Mouse (Mus musculus) adrenal gland, adult (tissue): ENCODE data around the gene 4931428F04Rik.
A peak's percentile ranks its signal among the peaks of the same experiment; 100 is the strongest.

Experiments
- DNase-seq, 2 experiments: peaks; one replicate each; pipeline ENCODE4 v3.0.0; 2022 to 2023; ENCODE audit warnings: low spot score in 1 of 2; ENCODE audit not compliant: inconsistent age in 2 of 2

4931428F04Rik gene

DNA sequence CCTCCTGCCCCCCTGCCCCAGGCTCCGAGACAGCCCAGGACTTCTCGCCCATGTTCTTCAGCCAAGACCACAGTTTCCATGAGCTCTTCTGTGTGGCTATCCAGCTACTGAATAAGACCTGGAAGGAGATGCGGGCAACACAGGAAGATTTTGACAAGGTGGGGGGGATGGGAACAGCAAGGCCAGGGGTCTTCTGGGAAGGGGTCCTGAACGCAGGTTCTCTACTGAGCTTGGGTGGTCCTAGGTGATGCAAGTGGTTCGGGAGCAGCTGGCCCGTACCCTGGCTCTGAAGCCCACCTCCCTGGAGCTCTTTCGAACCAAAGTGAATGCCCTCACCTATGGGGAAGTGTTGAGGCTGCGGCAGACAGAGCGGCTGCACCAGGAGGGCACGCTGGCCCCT lies 18.8 kb upstream of the 4931428F04Rik start:
- DNase-seq: no peak

DNA sequence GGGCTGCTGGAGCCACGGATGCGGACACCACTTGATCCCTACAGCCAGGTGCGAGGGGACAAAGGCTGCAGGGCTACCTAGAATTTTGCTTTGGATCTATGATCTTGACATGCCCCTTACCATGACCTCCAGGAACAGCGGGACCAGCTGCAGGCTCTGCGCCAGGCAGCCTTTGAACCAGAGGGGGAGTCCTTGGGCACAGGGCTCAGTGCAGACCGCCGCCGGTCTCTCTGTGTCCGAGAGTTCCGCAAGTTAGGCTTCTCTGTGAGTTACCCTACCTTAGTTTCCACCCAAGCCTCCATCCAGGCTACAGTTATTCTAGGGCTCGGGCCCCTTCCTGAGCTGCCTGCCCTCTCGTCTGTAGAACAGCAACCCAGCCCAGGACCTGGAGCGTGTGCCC lies 18.0 kb upstream of the 4931428F04Rik start:
- no peak for DNase-seq

DNA sequence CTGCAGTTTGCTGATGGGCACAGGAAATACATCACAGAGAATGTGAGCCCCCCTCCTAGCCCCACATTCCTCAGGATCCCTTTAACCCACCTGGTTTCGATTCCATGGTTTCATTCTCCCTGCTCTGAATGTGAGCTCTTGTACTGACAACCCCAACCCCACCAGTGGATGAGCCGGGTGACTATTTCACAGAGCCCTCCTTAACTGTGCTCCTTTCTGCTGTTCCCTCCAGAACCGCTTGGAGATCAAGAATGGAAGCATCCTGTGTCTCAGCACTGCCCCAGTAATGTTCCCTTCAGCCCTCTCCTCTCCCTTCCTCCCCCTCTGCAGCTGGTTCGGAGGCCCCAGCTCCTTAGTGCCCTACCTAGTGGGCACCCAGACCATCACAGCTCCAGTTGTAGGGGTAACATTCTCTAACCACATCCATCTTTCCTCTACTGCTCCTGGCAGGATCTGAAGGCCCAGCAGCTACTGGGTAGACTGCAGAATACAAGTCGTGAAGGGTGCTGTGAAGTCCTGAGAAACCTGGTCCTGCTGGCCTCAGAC lies 16.6 kb upstream of the 4931428F04Rik start:
- DNase-seq: peak in 1 of 2 experiments; percentile 66

DNA sequence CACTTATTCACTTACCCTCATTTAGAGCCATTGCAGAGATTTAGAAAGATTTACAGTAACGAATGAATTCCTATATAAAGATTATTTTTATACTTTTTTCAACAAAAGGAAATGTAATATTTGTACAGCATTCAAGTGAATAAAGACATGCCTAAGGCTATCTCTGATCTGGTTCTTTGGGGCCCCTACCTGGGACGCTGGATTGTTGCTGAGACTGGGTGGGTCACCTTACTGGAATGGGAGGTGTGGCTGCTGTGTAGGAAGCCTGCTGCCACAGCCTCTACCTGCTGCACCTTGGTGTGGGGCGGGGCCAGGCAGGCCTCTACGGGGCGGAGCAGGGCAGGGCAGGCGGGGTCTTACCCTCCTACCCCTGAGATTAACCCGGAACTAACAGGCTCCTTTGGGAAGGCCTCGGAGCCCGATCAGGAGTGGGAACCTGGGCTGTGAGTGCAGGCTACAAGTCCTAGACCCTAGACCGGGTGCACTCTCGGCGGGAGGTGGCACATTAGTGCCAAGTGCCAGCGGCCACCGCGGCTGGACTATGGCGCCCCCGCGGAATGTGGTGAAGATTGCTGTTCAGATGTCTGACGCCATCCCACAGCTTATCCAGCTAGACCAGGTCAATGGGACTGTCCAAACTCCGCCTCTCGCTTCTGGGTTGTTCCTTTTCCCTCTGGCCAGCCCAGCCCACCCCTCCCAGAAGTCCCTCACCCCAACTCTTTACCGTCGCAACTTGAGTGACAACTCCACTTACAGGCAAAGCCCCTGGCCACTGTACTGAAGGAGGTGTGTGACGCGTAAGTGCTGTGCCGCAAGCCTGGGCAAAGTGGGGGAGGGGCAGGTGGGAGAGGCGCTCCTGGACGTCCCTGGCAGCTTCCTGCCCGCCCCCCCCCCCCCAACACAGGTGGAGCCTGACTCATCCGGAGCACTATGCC lies 15.8 kb upstream of the 4931428F04Rik start, which contains the start of gene Elmo3:
Gene Elmo3 (plus strand): TSS at position 391 of the 935 bp plus-strand sequence.
- peak; percentile 76 to 90 for DNase-seq

DNA sequence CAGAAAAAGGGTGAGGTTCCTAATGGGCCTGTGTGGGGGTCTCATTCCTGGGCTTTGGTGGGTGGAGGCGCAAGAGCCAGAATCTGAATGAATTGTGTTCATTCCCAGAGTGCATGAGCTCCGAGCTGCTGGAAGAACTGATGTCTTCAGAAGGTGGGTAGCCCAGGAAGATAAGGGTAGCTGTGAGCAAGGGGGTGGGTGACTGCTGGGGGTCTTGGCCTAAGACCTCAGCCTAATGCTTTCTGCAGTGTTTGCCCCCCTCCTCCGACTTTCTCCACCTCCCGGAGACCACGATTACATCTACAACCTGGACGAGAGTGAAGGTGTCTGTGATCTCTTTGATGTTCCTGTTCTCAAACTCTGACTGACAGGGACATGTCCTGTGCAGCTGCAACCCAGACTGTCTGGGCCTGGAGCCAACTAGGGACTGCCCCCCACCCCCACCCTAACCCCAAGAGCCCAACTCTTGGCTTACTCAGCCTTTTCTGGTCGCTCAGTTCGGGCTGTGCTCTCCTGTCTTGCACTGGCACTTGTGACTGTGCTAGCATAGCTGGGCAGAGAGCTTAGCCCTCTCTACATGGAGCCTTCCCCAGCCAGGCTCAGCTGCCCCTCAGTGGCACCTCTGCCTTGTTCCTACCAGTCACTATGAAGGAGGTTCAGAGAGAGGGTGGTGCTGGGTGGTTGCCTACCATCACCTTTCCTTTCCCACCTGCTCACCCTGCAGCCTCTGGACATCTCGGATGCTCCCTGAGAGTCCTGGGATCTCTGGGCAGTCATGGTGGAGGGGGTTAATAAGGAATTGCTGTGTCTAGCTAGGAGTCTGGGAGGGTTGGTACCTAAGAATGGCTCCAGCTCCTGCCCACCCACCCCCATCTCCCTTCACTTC lies 14.9 kb upstream of the 4931428F04Rik start:
- DNase-seq: peak in 1 of 2 experiments; percentile 62

DNA sequence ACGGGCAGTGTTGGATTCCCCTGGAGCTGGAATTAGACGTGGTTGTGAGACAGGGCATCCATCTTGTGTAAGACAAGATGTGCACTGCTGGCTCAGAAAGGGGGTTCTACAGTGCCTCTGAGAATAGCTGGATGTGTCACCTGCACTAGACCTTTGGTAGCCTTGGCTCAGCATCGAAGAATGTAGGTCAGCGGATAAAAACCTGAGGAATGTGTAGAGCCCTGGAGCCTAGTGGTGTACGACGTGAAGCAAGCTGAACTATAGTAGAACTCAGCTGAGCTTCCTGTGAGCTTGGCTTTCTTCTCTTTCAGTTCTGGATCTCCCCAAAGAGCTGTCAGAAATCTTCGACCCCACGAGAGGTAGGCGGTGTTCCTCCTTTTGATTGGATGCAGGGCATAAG lies 14.2 kb upstream of the 4931428F04Rik start:
- no peak for DNase-seq

DNA sequence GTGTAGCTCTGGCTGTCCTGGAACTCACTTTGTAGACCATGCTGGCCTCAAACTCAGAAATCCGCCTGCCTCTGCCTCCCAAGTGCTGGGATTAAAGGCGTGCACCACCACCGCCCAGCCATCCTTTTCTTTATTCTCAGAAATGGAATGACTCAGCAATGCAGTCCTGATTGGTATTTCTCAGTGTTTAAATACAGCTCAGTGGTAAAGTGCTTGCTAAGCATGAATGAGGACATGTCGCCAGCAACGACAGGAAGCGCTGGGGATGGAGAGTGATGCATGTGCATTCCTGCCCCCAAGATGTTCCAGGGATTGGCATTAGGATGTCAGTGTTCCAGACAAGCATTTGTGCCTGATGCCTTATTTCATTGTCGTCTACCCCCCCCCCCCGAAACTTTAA lies 13.7 kb upstream of the 4931428F04Rik start:
- no peak for DNase-seq

DNA sequence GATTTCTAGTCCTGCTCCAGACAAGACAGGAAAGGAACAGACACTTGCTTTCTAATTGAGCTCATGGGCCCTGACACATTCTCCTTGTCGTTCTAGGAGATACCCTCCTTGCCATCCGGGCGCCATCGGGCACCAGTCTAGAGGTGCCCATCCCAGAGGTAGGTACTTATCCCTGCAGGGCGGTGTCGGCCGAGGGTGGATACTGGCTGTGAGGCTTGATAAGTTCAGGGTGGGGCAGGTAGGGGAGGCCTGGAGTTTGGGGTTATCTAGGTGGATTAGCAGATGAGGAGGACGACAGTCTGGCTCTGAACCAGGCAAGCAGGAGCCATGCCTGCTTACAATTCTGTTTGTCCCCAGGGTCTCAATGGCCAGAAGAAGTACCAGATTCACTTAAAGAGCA lies 10.3 kb upstream of the 4931428F04Rik start:
- no peak for DNase-seq

DNA sequence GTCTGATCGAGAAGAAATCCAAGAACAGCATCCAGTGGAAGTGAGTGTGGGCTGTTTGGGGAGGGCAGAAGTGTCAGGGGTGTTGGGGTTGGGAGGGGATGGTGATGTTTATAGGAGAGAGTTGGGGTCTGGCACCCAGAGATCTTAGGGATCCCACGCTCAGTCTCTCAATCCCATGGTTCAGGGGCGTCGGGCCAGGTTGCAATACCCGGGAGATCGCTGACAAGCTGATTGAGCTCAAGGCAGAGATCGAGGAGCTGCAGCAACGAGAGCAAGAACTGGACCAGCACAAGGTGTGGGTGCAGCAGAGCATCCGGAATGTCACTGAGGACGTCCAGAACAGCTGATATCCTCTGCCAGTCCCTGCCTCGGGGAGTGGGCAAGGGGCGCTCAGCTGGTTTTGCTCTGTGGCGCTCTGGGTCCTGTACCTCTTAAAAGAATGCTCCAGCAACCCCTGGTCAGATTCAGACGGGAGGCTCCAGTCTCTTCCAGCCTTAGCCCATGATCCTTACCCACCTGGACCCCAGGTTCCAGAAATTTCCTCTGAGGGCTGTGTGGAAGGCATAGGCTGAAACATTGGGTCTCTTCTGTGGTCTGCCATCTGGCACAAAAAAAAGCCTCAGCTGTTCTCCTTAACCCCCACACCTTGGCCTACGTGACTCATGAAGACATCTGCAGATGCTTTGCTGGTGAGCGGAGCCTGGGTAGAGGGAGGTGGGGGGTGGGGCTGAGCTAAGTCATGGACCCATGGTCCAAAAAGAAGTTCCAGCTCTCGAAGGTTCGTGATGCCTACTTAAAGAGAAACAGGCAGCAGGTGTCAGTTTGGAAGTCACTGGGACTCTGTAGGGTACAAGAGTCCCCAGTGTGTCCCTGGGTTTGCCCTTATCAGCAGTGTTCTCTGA lies 8.9 kb upstream of the 4931428F04Rik start:
- peak in 1 of 2 experiments; percentile 55 for DNase-seq

DNA sequence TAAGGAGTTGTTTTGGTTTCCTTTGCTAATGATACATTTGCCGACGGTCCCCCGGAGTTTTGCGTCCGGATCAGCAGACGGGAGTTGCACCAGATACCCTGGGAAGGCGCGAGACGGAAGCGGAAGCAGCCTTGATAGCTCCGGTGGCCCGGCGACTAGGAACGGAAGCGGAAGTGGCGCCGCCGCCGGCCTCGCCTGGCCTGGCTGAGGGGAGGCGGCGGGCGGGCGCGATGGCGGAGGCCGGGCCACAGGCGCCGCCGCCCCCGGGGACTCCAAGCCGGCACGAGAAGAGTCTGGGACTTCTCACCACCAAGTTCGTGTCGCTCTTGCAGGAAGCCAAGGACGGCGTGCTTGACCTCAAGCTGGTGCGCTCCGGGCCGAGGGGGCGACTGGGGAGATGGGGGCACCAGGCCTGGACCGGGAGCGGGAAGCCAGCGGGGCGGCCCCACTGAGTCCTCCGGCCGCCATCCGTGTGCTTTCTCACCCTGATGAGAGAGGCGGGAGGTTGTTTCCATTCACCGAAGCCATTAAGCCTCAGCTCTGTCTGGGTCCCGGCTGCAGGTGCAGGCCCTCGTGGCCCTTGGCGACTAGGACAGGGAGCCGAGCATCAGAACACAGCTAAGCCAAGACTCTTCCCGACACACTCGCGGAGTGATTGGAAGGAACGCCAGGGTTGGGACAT lies 8.0 kb upstream of the 4931428F04Rik start, which contains the start of gene E2f4:
Gene E2f4 (plus strand): TSS at position 153 of the 682 bp plus-strand sequence.
- DNase-seq: peak; percentile 95 to 97

DNA sequence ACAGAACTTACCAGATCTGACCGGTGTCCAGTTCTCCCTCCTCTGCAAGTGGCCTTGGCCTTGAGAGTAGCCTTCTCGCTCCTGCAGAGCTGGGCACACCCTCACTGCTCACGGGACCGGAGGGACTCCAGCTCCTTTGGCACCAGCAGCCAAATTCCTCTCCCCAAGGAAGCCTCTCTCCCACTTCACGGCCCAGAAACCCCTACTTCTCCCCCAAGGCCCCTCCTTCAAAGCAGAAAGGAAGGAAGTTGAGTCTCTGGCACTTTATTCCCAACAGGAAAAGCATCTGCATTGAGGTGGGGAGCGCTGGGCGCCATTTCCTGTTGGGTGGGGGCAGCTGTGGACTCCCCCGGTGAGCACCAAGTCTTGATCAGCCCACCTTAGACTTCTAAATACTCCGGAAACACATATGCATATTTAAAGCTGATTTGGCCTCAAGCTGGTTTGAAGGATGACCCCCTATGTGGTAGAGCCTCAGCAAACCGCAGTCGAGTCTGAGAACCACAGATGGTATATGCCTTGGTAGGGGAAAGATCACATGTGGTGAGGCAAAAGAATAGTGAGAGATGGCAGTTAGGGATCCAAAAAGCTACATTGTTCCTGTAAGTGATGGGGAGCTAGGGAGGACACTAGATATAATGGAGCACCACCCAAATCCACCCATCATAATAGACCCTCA lies 6.4 kb upstream of the 4931428F04Rik start, which contains the start of gene Exoc3l:
Gene Exoc3l (minus strand): TSS at position 207 of the 679 bp plus-strand sequence.
- DNase-seq: peak; percentile 85 to 90

DNA sequence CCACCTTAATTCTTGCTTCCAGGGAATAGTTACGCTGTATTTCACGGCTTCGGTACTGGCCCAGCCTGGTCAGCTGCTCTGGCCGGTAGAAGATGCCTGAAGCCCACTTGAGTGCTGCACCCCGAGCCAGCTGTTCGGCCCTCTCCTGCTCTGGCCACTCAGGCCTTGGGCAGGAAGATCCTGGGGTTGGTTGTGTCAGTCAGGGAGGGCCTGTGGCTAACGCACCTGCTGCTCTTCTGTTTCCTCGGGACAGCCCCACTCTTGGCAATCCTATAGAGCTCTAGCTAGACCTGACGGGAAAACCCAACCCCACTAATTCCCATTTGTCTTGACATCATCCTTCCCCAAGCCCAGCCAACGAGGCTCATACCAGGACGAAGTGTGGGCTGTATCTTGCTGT lies 5.6 kb upstream of the 4931428F04Rik start:
- DNase-seq: no peak

DNA sequence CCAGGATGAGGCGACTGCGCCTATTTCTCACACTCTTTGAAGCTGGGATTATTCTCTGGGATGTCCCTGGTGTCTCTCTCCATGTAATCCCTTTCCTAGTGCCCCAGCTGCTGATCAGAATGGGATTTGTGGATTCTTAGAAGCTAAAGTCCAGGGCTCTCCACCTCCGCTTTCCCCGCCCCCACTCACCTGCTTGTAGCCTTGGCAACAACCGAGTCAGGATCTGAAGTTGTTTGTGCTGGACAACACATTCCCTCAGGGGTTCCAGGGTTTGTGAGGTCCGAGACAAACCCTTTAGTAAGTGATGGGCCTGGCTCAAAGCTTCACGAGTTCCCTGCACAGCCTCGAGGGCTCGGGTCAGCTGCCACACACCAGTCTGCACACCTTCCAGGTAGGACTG lies 5.1 kb upstream of the 4931428F04Rik start:
- DNase-seq: no peak

DNA sequence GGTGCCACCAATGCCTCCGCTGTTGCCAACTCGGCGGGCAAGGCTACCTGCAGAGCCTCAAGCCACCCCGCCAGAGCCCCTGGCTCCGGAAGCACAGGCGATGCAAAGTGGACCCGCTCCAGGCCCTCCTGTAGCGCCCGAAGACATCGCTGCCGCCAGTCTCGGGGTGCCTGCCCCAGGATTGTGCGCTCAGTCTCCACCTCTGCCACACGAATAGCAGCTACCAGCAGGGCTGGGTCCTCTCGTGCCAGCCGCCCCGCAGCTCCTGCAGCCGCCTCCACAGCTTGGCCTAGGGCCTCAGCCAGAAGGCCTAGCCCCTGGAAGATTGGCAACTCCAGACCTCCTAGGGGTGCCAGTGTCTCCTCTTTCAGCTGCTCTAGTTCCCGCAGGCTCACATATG lies 3.7 kb upstream of the 4931428F04Rik start:
- no peak for DNase-seq

DNA sequence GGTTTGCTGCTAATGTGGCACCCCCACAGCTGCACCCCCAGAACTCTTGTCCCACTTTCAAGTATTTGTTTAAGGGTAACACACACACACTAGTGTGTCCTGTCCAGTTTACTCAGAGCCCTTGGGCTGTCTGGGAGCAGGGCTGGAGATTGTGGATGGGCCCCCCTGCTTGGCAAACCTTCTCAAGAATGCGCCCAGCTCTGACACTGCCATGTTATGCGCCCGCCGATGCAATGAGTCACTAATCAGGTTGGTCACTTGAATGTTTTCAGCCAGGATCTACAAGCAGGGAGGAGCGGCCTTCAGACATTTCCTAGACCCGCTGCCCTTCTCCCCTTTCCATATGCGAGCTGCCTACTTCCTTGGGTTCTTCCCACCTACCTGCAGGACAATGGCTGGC lies 2.8 kb upstream of the 4931428F04Rik start:
- peak in 1 of 2 experiments; percentile 55 for DNase-seq

DNA sequence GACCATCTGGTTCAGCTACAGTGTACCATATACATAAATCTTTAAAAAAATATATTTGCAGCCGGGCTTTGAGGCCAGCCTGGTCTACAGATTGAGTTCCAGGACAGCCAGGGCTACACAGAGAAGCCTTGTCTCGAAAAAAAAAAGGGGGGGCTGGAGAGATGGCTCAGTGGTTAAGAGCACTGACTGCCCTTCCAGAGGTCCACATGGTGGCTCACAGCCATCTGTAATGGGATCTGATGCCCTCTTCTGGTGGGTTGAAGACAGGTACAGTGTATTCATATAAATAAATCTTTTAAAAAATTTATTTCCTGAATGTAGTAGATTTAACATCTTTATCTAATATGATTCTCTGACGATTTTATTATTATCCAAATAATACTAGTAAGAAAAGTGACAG lies 2.1 kb upstream of the 4931428F04Rik start:
- peak in 1 of 2 experiments; percentile 8 for DNase-seq

DNA sequence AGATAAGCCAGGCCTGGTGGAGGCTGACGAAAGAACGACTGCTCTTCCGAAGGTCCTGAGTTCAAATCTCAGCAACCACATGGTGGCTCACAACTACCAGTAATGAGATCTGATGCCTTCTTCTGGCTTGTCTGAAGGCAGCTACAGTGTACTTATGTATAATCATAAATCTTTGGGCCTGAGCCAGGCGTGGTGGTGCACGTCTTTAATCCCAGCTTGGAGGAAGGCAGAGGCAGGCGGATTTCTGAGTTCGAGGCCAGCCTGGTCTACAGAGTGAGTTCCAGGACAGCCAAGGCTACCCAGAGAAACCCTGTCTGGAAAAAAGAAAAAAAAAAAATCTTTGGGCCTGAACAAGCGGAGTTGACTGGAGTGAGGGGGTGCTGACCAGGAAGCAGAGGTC lies 1.7 kb upstream of the 4931428F04Rik start:
- peak in 1 of 2 experiments; percentile 14 for DNase-seq

DNA sequence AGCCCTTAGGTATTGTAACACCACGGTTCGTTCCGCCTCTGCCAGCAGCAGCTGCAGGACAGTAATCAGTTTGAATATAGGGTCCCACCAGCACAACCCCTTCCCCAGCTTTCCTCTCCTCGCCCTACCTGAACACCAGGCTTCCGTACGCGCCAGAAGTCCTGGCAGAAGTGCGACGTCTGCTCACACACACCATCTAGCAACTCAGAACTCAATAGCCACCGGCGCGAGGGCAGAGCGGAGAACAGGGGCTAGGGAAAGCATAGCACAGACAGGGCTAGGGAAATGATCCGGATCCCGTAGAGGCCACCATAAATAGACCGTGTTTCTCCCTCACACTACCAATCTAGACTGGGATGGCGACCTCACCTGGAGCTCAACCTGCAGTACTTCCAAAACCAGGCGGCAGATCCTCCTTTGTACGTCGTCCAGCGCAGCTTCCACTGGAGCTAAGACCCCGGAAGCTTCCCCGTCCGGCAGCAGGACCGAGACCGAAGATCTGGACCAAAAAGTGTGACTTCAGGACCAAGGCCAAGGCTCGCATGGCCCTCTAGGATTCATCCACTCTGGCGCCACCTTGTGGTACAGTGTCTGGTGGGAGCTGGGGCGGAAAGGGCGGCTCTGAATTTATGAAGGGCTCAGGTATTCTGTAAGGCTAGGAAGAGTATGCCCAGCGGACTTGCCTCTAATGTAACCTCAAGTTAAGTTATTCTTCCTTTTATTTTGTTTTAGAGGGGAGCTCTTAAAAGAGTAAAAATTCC lies 1.1 kb upstream of the 4931428F04Rik start:
- DNase-seq: peak; percentile 87 to 96
